Mouse (Mus musculus) T-helper 2 cell (primary cell): ENCODE results near the gene Ptprd.

Experiments used
- in situ Hi-C: fragments of 300-600 bp; cut with MboI, MseI; formaldehyde crosslinking; loops from one replicate; pipeline ENCODE4 v1.15.1; 2025; ENCODE audit warnings: high pct_unique_total_duplicates

Ptprd gene

DNA sequence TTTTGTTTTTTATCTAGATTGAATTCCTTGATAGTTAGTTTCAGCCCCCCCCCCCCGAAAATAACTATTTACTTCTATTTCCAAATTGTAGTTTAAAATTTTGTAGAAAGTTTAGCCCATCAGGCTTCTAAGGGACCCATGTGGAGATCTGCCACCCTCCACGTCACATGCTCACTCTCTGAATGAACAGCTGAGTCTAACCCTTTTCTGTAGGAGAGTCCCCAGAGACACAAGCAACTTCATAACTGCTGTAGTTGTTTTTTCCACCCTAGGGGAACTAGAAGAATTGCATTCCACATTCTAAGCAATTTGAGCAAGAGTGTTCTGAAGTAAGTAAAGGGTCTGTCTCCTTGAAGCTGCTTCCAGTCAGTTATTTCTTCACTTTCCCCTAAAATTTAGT is 1989.2 kb downstream of the Ptprd start:
- in situ Hi-C loops: no loop called here

DNA sequence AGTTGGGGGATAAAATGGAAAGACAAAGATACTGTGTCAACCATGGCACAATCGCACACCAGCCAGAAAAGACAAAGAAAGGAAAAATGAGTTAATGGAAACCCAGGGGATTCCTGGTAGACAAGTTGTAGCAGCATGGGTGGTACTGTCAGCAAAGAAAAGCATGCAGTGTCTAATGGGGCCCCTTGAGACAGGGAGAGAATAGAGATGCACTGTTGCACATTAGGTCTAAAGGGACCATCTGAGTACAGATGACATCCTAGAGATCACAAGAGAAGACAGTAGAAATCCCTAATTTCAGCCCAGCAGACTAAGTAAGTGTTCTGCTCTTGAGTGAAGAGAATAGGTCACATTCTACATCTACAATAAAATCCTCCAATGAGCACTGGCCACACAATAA is 1993.7 kb downstream of the Ptprd start:
- in situ Hi-C loops: no loop called here

- in situ Hi-C loops: no loop called here
These were observed 1996.6 kb downstream of the Ptprd start for GRCm38 (mm10) chr4:76215141-76215540.

DNA sequence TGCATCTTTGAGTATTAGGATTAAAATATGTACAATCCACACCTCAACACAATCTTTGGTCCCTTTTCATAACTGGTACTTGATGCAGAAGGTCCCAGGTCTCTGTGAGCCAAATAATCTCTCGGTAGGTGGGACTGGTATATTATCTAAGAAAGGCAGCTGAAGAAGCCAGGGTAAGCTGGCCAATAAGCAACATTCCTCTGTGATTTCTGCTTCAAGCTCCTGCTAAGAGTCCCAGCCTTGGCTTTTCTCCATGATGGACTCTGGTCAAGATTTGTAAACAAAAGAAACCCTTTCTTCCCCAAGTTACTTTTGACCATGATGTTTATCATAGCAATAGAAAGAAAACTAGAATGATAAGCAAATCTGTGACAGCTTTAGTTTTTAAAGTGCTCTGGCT is 2012.4 kb downstream of the Ptprd start:
- in situ Hi-C loops: no loop called here

- in situ Hi-C loops: no loop called here
These were observed 2017.0 kb downstream of the Ptprd start for GRCm38 (mm10) chr4:76194762-76195161.

DNA sequence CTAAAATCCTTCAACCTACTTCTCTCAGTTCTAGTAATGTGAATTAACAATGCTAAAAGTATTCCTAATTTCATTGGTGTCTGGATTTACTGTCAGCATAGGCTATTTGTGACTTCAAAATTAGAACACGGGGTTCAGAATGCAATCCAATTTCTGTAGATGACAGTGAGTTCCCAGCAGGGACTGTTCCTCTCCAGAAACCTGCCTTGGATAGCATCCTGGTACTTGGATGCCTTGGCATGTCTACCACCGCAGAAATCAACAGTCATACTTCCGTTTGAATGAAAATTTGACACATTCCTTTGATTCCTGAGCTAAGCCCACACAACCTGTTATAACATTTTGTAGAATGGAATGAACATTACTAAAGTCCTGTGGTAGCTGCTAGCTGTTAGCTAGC is 2018.3 kb downstream of the Ptprd start:
- in situ Hi-C loops: no loop called here

DNA sequence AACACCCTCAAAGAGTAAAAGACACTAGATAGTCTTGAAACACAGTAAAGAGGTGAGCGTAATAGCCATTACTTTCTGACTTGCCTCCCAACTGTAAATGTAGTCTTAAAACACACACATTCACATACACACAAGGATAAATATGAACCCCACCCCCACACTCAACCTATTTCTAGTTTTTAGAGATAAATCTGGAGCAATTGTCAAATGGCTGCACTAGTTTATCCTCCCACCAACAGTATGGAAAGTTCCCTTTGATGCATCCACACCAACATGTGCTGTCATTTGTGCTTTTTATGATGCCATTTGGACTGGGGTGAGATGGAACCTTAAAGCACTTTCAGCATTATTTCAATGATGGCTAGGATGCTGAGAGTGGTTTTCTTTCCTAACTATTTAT is 2019.7 kb downstream of the Ptprd start:
- in situ Hi-C loops: no loop called here

- in situ Hi-C loops: no loop called here
These were observed 2021.0 kb downstream of the Ptprd start for GRCm38 (mm10) chr4:76190788-76191187.

GRCm38 (mm10) chr4:76183095-76183494 is 2028.7 kb downstream of the Ptprd start:
- in situ Hi-C loops: no loop called here

DNA sequence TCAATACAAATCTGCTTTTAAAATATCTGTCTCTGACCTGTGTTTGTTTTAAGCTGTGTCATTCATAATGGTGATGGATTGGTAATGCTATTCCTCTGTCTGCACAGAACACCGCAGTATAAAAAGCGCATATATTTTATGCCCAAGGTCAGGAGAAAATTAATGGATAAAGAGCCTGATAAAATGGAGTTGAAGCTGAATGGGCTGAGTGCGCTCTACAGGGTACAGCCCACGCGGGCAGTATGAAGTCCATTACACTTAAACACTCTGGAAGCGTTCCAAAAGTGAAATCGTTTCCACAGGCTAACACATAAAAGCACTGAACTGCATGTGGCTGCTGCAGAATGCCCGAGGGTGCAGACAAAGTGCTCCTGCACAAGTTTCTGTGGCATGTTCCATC is 2032.3 kb downstream of the Ptprd start:
- in situ Hi-C loops: no loop called here

- in situ Hi-C loops: no loop called here
These were observed 2036.7 kb downstream of the Ptprd start for GRCm38 (mm10) chr4:76175086-76175485.

DNA sequence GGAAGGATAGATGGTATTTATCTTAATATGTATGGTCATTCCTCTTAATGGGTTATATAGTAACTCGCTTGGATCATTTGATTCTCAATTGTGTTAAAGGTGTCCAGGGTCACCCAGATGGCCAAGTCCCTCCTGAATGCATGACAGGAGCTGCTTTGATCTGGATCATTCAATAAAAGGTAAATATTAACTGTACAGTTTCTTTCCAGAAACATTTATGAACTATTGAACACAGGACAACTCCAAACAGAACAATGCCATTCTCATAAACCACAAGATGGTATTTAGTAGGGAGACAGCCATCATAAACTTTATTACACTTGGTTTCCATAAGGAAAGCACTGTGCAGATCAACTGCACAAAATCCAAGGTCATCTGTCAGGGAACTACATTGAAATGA is 2056.0 kb downstream of the Ptprd start:
- in situ Hi-C loops: no loop called here

DNA sequence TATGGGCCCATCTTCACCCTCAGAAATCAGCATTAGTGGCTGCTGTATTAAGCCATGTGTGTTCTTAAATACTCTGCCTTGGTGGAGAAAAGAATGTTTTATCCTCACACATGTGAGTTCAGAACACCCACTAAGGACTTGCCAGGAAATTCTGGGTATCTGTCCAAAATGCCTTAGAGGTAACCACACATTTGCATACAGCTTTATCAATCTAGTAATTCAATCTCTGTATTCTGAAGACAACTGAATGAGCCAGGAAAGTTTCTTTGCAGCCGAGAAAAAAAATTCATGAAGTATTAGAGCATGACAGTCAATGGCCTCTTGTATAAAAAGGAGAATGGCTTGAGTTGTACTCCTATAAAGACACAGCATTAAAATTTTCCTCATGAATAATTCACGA is 2057.6 kb downstream of the Ptprd start:
- in situ Hi-C loops: no loop called here

- in situ Hi-C loops: no loop called here
These were observed 2066.8 kb downstream of the Ptprd start for GRCm38 (mm10) chr4:76144925-76145324.

GRCm38 (mm10) chr4:76144333-76144732 is 2067.4 kb downstream of the Ptprd start:
- in situ Hi-C loops: no loop called here

GRCm38 (mm10) chr4:76137901-76138300 is 2073.9 kb downstream of the Ptprd start:
- in situ Hi-C loops: no loop called here

DNA sequence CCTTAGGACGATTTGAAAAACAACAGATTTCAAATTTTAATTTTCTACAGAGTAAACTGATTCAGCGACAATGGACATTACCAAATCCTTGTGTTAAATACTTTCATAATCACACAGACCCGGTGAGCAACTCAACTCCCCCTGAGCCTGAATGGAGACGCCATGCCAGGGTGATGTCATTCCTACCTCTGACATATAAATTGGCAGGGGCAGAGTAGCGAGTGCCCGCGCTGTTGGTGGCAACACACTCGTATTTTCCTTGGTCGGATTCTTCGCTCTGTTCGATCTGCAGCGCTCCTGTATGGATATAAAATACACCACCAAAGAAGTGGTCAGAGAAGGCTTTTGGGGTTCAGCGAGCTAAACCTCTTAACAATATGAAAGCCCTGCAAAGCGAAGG is 2075.1 kb downstream of the Ptprd start:
- in situ Hi-C loops: no loop called here

DNA sequence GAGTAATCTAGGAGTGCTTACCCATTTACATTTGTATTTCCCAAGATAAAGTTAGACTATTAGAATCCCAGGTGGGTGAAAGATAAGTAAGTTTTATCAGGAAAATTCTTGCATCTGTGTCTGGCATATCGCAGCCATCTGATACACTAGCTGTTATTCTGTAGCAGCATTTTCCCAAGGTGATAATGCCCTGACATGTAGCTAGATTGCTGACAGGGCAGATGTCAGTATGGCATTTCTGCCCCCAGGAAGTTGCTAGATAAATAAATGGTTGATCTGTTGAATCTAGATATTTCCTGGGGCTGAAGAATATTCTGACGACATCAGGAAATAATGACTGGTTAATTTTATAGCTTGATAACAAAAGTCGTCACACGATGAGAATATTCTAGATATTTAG is 2119.9 kb downstream of the Ptprd start:
- in situ Hi-C loops: no loop called here

DNA sequence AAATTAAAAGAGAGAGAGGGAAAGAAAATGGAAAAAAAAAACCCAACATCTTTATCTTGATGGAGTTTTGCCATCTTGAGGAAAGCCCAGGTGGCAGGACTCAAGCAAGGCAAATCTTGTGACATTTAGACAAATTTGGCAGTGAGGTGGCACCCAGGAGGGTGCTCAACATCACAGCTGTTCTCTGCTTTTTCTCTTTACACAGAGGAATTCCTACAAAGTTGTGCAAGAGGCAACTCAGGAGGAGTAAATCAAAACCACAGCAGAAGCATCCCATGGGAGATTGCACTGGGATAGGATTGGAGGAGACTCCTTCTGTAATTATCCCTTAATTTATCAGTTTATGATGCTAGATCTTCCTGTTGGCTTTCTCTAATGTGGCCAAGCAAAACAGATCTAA is 2121.9 kb downstream of the Ptprd start:
- in situ Hi-C loops: no loop called here

DNA sequence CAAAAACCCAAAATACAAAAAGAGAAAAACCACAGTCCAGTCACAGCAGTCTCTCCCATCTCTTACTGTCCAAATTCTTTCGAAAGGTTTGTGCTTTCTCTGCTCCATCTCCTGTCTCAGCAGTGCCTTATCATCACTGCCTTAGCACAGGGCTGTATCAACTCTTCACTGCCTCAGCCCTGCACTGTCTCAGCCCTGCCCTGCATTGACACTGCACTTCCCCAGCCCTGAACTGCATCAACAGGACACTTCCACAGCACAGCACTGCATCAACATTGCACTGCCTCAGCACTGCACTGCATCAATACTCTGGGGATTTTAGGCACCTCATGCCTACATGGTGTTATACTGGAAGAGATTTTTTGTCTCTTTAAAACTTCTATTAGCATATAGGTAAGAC is 2135.7 kb downstream of the Ptprd start:
- in situ Hi-C loops: no loop called here

DNA sequence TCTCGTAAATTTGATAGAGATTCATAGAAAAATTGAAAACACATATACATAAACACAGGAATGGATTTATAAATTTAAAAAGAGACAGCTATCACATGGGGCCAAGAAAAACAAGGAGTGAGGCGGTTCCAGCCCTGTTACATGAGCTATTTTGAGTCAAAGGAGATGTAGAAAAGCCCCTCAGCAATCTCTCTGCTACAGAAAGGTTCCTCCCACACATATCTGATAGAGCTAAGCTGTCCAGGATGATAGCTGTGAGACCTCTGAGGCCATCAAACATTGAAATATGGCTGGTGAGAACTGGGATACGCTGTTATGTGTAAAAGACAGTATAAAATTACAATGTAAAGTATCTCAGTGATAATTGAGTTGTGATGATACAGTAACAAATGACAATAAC is 2138.5 kb downstream of the Ptprd start:
- in situ Hi-C loops: no loop called here

GRCm38 (mm10) chr4:76071720-76072119 is 2140.0 kb downstream of the Ptprd start:
- in situ Hi-C loops: no loop called here

- in situ Hi-C loops: no loop called here
These were observed 2154.9 kb downstream of the Ptprd start for GRCm38 (mm10) chr4:76056836-76057235.

DNA sequence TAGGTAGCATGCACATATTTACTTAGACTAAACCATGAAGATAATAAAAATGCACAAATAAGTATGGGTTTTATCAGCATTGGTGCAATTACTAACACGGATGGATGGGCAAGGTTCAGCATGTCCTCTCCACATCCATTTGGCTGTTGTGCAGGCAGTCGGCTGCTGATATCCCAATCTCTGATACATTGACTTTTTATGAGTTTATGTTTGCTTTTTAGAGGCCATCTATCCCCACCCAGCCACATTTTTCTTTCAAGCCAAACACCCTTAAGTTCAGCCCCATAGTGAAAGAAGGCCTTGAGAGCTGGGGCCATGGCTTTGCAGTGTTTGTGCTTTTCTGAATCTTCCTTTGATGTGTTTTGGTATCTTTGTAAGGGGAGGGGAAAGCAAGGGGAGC is 2166.1 kb downstream of the Ptprd start:
- in situ Hi-C loops: no loop called here

- in situ Hi-C loops: no loop called here
These were observed 2167.0 kb downstream of the Ptprd start for GRCm38 (mm10) chr4:76044802-76045201.
